Mouse (Mus musculus): ENCODE data around the gene Cstad. TPM values are rescaled to one million over a fixed set of nuclear protein-coding genes. Genes with fewer than 3 reads are reported as not detected.

The Cstad gene
- polyA plus RNA-seq (2012; rRNA removed): 0.27 TPM in 1 of 2 replicates, not detected in the other

GRCm38 (mm10) chr2:30594641-30595379 lies at the start of gene Cstad:
Gene Cstad (plus strand): TSS chr2:30595040.

Other genes starting within 250 kb of the Cstad start
- gene Sh3glb2, start 235.7 kb upstream of the Cstad start, polyA plus RNA-seq (2012; rRNA removed): 246 and 269 TPM in 2 replicates
- gene Miga2, start 230.8 kb upstream of the Cstad start, polyA plus RNA-seq (2012; rRNA removed): 34.0 and 36.3 TPM in 2 replicates
- gene Dolpp1, start 202.8 kb upstream of the Cstad start, polyA plus RNA-seq (2012; rRNA removed): 97.8 and 171 TPM in 2 replicates
- 87.6 and 104 TPM in 2 replicates for gene Crat, start 179.2 kb upstream of the Cstad start, polyA plus RNA-seq (2012; rRNA removed)
- 118 and 128 TPM in 2 replicates for gene Ptpa, start 179.0 kb upstream of the Cstad start, polyA plus RNA-seq (2012; rRNA removed)
- gene Ier5l, start 120.8 kb upstream of the Cstad start, polyA plus RNA-seq (2012; rRNA removed): 12.4 and 14.7 TPM in 2 replicates
- 8.8 and 10.5 TPM in 2 replicates for gene 1700001O22Rik, start 208.6 kb downstream of the Cstad start, polyA plus RNA-seq (2012; rRNA removed)
- 34.4 and 37.6 TPM in 2 replicates for gene Ntmt1, start 212.8 kb downstream of the Cstad start, polyA plus RNA-seq (2012; rRNA removed)
- gene Asb6, start 235.3 kb downstream of the Cstad start, polyA plus RNA-seq (2012; rRNA removed): 43.8 and 48.1 TPM in 2 replicates
- 9.9 and 10.0 TPM in 2 replicates for gene Prrx2, start 239.9 kb downstream of the Cstad start, polyA plus RNA-seq (2012; rRNA removed)

Measured in colon, adult 2 months (tissue).